Mouse (Mus musculus) adipose tissue, adult 10 weeks (tissue): ENCODE results near the gene Ppa1. TPM values are rescaled to one million over a fixed set of nuclear protein-coding genes. Genes with fewer than 3 reads are reported as not detected.

ENCODE experiments used
- polyA plus RNA-seq: library from polyadenylated mRNA; stranded (reverse); fragments of 350-450 nt; fragmentation: Illumina TruSeq; extraction: RNeasy Lipid Tissue Mini Kit (QIAGEN cat#74804); gene quantifications from one replicate; pipeline ENCODE4 v1.2.3, GENCODE M21; 2014; ENCODE audit warnings: low read depth, low replicate concordance

The Ppa1 gene
- 114 TPM for polyA plus RNA-seq

DNA sequence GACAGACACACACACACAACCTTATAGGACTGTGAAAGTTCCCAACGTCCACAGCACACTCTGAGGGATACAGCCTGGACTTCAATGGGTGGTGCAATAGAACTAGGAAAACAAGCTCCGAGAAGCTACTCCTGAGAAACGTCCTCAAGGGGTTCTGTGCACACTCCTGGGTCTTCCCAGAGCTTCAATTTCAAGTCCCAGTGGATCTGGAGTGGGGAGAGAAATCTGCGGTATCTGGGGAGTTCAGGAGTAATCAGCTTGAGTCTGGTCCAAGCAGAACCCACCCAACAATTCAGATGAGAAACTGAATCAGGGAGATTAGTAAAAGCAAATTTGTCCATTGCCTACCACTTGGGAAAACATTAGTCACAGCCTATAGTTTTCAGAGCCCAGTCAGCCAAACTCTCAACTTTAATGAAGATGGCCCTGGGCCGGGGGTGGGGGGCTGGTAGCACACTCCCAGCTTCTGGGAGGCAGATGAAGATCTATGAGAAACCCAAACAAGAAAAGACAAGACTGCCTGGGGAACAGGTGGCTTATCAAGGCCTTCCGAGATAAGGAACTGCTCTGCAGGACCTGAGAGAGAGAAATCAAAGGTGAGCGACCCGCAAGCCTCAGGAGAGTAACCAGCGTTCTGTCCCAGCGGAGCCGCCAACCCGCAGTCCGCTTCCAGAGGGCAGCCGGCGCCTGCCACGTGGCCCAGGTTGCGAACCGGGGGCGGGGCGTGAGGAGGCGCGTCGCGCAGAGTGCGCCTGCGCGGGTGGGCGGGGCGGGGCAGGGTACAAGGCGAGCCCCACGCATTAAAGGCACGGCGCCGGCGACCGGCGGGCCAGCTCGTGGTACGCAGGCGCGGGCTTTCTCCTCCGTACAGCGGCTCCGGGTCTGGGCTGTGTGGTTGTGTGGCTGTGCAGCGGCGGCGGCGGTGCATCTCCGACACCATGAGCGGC lies at the start of gene Ppa1:
Ppa1 (plus strand) TSS at position 763 of the 947 bp plus-strand sequence.

DNA sequence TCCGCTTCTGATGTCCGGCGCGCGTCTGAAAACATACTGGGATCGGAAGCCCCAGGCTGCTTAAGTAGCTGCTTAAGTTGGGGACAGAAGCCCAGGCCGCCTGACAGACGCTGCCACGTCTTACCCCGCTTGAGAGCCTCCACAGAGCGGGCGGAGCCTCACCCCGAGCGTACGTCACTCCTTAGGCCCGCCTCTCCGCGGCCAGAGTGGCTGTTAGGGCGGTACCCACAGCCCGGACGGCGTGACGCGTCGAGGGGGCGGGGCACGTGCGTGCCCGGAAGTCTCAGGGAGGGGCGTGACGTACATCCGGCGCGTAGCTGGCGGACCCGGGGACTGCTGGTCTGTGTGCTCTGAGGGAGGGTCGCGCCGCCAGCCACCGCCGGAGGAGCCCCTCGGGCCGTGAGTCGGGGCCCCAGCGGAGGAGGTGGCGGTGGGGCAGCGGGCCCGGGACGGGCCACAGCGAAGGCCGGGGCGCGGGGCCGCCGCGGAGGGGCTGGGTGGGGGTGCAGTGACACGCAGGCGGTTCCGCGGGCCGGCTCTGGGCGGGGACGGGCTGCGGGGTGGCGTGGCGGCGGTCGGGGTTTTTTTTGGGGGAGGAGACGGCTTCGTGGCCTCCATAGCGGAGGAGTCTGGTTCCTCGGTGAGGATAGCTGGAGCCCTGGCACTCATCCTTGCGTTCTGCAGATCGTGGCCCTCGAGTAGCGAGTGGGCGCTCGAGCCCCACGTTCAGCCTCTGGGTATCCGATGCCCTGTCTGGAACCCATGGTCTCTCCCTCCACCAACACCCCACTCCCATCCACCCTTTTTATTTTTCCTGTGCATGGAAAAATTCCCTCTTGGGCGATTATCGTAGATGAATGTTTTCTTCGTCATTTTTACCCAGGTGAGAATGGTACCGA lies 31.9 kb downstream of the Ppa1 start, which contains the start of gene Sar1a:
Sar1a (plus strand) TSS at position 285 of the 899 bp plus-strand sequence.

DNA sequence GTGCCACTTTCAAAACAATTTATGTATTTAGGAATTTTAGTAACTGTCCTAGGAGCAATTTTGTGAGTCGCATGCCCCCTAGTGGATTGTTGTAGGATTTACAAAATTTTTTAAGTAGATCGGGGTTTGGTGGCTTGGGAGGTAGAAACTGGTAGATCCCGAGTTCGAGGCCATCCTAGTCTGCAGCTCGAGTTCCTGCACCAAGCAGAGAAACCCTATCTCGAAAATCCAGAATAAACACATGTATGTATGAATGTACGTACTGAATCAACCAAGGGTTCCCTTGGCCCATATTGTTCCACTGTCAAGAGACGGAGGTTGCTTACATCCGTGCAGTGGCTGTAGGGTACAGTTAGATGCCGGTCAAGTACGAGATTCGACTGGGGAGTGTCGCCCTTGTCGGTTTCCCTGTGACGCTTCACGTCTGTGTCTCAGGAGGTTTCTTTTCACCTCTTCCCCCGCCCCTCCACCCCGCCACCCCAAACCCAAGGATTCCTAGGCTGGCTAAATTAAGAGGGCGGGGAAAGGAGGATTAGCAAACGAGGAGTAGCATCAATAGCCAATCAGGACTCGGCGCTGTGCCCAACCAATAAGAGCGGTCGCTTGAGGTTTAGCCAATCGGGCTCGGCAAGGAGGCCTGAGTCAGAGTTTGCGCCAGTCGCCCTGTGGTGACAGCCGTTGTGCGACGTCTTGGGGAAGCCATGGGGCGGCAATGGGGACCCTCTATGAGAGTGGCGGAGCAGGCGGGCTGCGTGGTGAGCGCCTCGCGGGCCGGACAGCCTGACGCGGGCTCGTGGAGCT lies 46.7 kb downstream of the Ppa1 start, which contains the start of gene Tysnd1:
Tysnd1 (plus strand) TSS at position 645 of the 801 bp plus-strand sequence.

DNA sequence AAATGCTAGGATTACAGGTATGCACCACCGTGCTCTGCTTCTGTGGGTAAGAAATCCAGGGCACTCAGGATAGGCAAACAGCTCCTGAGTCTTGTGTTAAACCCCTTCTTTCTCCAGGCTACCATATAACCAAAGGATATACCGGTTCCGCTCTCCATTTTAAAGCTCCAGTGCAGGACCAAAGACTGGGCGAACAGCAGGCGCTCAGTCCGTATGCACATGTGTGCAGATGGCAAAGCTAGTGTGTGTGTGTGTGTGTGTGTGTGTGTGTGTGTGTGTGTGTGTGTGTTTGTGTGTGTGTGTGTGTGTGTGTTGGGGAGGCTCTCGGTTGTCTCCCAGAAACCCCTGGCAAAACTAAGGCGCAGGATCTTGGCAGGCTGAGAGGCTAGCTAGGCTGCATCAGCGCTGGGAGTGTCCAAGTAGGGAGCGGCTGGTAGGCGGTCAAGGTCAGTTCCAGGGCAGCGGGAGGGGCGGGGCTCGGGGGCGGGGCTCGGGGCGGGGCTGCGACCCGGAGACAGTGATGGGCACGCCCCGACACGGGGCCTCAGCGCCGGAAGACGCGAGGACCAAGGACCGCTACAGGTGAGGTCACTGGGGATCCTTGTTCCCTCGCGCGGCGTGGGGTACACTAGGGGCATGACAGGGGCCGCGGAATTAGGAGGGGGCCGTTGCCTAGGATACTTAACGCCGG lies 66.6 kb downstream of the Ppa1 start, which contains the start of gene Aifm2:
Aifm2 (plus strand) TSS at position 493 of the 691 bp plus-strand sequence.

Other genes with a start within 250 kb of the Ppa1 start
- not detected for gene Nodal, start 230.6 kb upstream of the Ppa1 start, polyA plus RNA-seq
- gene Eif4ebp2, start 195.9 kb upstream of the Ppa1 start, polyA plus RNA-seq, result 62.3 TPM
- 5.8 TPM for gene Lrrc20, start 172.8 kb upstream of the Ppa1 start, polyA plus RNA-seq
- 0.30 TPM for gene Npffr1, start 53.1 kb upstream of the Ppa1 start, polyA plus RNA-seq
- gene Sar1a, start 31.7 kb downstream of the Ppa1 start, polyA plus RNA-seq, result 168 TPM
- 24.5 TPM for gene Tysnd1, start 47.0 kb downstream of the Ppa1 start, polyA plus RNA-seq
- gene Aifm2, start 66.7 kb downstream of the Ppa1 start, polyA plus RNA-seq, result 84.4 TPM
- 8.4 TPM for gene H2afy2, start 135.6 kb downstream of the Ppa1 start, polyA plus RNA-seq